Mouse (Mus musculus): ENCODE data around the gene Itga7. TPM values are rescaled to one million over a fixed set of nuclear protein-coding genes. Genes with fewer than 3 reads are reported as not detected.

The Itga7 gene
- polyA plus RNA-seq, 1 experiment from 2014 or later: 2.4 TPM

GRCm38 (mm10) chr10:128911430-128911829, 22.2 kb upstream of the Itga7 start:
- DNase-seq (ENCODE audit: low spot score): no peak

DNA sequence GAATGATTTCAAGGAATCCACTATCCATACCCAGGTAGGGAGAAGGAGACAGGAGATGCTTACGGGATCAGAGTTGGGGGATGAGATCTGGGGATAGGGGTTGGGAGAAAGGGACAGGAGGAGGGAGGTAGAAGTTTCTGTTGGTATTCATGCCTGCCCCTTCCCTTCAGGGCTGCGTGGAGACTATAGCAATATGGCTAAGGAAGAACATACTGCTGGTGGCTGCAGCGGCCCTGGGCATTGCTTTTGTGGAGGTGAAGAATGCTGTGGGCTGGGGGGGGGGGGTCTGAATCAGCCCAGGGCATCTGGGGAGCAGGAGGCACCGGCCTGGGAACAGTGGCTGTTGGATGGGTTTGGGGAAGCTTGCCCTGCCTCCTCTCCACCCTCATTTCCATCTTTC, 21.4 kb upstream of the Itga7 start:
- DNase-seq (ENCODE audit: low spot score): no peak

- DNase-seq (ENCODE audit: low spot score): no peak
These were observed 20.8 kb upstream of the Itga7 start for GRCm38 (mm10) chr10:128912791-128913190.

DNA sequence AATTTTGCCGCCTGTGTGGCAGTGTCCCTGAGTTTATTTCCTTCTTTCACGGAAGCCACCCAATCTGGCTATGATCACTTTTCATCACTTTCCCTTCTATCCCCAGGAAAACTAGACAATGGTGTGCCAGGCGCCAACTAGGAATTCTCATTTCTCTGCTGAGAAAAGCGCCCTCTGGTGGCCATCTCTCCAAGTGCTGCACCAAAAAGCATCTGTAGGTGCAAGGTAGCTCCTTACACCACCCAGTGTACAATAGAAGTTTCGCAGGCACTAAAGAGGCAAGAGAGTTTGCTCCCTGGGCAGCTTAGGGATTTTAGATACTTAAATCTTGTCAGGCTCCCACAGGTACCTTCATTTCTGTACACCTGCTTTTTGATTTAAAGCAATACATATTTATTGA, 20.4 kb upstream of the Itga7 start:
- DNase-seq (ENCODE audit: low spot score): peak; percentile 85

- DNase-seq (ENCODE audit: low spot score): no peak
These were observed 19.9 kb upstream of the Itga7 start for GRCm38 (mm10) chr10:128913696-128914095.

DNA sequence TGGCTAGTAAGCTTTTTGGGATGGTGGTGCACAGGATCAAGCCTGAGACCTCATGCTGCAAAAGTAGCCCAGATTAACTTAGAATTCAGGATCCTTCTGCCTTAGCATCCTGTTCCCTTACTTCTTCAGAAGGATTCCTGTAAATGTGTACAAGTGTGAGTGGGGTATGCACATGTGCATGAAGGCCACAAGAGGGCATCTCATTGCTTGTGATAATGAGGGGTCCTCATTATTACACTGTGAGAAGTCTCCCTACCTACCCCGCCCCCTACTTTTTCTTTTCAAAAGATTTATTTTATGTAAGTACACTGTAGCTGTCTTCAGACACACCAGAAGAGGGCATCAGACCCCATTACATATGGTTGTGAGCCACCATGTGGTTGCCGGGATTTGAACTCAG, 18.1 kb upstream of the Itga7 start:
- DNase-seq (ENCODE audit: low spot score): peak; percentile 32

- no peak for DNase-seq (ENCODE audit: low spot score)
These were observed 17.0 kb upstream of the Itga7 start for GRCm38 (mm10) chr10:128916665-128917064.

- no peak for DNase-seq (ENCODE audit: low spot score)
These were observed 16.2 kb upstream of the Itga7 start for GRCm38 (mm10) chr10:128917400-128917799.

- DNase-seq (ENCODE audit: low spot score): no peak
These were observed 15.4 kb upstream of the Itga7 start for GRCm38 (mm10) chr10:128918246-128918645.

- DNase-seq (ENCODE audit: low spot score): no peak
These were observed 14.4 kb upstream of the Itga7 start for GRCm38 (mm10) chr10:128919203-128919631.

- no peak for DNase-seq (ENCODE audit: low spot score)
These were observed 13.7 kb upstream of the Itga7 start for GRCm38 (mm10) chr10:128919966-128920365.

DNA sequence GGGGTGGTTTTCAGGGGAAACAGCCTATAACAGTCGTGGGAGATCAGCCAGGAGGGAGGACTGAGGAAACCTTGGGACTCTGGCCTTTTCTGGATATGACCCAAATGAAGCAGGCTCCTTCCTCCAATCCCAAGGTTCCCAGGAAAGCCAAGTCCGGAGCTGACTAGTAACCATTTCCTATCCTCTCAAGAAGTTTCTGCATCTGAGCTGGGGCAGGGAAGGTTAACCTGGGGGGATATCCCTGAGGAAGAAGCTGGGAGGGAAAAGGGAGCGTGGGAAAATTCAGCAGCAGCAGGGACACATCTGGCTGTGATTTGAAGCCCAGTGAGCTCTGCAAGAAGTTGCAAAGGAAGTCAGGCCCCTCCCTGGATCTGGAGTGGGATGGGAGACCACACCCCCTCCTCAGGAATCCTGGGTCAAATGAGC, 12.9 kb upstream of the Itga7 start:
- DNase-seq (ENCODE audit: low spot score): no peak

GRCm38 (mm10) chr10:128921251-128921650, 12.4 kb upstream of the Itga7 start:
- DNase-seq (ENCODE audit: low spot score): no peak

DNA sequence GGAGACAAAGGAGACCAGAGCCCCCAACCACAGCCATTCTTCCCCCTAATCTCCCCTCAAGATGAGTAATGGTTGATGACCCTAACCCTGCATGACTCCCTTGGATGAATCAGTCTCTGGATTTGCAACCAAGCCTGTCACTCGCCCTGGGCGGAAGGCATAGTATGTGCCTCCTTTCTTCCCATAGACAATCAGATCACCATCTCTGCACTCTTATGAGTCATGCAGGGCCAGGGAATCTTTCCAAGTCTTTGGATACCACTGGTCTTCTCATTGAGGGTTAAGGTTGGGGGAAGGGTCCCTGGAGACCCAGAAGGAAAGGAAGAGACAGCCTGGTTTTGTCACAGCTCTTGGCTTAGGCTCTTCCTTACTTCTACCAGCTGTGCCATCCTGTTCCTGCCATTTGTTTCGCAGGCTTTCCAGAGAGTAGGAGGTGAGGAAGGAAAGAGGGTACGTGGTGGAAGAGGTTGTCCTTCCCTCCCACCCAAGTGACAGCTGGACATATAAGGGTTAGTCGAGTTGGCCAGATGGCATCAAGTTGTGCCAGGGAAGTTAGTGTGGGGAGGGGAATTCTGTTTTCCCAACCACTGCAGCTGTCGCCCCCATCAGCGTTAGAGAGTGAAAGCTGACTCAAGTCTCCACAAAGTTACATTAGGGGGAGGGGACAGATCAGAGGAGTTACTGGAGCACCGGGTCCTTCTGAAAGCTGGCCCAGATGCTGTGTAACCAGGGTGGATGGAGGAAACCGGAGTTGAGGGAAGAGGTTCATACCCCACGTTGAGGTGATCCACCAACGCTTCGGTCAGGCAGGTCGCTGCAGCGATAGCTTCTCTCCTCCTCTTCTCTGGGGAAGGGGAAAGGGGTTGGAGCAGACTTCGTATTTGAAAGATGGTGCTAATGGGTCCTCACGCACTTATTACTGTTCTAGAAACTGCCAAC, 11.5 kb upstream of the Itga7 start:
- DNase-seq (ENCODE audit: low spot score): no peak

- DNase-seq (ENCODE audit: low spot score): no peak
These were observed 10.9 kb upstream of the Itga7 start, which contains the start of gene Rdh5 for GRCm38 (mm10) chr10:128922822-128923012. Gene Rdh5, minus strand, starts transcription at chr10:128922888.

GRCm38 (mm10) chr10:128923013-128923691, 10.5 kb upstream of the Itga7 start:
- DNase-seq (ENCODE audit: low spot score): peak; percentile 89

GRCm38 (mm10) chr10:128923935-128924334, 9.7 kb upstream of the Itga7 start, which contains the start of gene Bloc1s1:
Gene Bloc1s1, minus strand, starts transcription at chr10:128924035.
- no peak for DNase-seq (ENCODE audit: low spot score)

GRCm38 (mm10) chr10:128928356-128928755, 5.3 kb upstream of the Itga7 start:
- no peak for DNase-seq (ENCODE audit: low spot score)

DNA sequence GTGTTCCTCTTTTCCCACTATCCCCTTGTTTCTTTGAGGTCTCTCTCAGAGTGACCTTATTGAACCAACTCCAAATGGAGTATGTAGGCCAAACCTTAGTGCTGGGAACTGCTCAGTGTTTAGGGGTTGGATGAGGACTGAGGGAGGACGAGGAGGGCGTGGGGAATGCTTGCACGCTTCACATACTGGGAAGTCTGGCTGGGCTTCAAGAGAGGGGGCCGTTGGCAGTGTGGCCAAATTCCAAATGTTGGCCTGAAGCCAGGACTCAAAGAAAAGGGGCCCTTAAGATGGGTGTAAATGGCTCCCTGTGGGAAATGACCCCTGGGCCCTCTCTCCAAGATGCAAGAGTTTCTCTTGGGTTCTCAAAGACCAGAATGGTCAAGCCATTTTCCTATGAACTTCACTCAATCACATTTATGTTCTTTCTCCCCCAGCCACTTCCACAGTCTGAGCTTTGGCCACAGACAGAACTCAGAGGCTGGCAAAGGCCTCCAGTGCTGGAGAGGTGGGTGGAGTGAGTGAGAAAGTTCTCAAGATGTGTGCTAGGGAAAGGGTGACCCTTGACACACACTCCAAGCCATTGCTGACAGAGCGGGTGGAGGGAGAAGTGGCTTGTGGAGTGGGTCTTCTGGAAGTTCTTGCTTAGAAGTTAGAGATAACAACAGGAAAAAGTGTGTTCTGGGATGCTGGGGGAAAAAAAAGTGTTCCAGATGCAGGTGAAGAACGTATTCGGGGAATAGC, 3.8 kb upstream of the Itga7 start:
- no peak for DNase-seq (ENCODE audit: low spot score)

DNA sequence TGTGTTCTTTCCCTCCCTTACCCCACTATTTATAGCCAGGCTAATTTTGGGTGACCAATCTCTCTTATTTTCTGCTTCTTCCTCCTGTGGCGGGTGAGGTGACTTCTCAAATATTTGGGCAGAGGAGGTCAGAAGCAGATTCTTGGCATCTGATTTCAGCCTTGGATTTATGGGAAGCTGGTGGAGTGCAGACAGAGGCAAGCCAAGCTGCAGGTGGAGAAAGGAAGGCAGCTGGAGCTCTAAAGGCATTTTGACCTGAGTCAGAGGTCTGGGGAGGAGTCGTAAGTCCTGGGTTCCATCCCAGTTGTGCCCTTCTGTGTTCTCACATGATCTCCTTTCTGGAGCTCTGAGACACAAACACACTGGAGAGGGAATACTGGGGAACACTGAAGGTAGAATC, 2.2 kb upstream of the Itga7 start:
- no peak for DNase-seq (ENCODE audit: low spot score)

DNA sequence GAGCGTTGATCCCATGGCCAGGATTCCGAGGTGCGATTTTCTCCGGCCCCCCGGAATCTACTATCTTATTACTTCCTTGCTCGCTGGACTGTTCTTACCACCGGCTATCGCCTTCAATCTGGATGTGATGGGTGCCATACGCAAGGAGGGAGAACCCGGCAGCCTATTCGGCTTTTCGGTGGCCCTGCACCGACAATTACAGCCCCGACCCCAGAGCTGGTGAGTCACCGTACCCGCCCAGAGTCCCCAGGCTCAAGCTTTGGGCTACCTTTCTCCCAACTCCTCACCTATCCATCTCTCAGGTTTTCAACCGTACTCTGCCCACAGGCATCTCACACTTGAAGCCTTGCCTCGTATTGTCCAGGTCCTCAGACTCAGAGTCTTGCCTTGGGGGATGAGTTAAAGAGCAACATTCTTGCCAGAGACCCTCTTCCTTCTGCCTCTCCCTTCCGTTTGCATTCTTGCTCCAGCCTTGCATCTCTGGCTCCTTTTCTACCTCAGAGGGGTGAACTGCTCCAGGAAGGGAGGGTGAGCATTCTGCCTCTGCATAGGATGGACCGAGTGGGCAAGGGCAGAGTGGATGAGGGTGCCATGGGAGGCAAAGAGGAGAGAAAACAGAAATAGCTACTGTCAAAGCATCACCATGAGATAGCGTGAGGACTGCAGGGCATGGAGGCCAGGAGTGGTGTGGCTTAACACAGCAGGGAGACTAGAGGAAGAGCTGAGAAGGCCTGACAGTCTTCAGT, 531 bp downstream of the Itga7 start:
- DNase-seq (ENCODE audit: low spot score): no peak
